Mouse (Mus musculus) bone marrow macrophage, adult 2 months (primary cell): ENCODE measurements around the gene Hdgfl2.

ENCODE experiments used
- CTCF ChIP-seq: IDR thresholded peaks from 2 replicates; pipeline ENCODE4 v1.5.1; 2012; ENCODE audit warnings: low read depth, mild to moderate bottlenecking, low read length, moderate library complexity
- POLR2A ChIP-seq: IDR thresholded peaks from 2 replicates; pipeline ENCODE4 v1.6.1; 2012; ENCODE audit warnings: mild to moderate bottlenecking, low read depth, low read length, borderline replicate concordance

- peak; percentile 77 for TF ChIP-seq CTCF
- no peak for TF ChIP-seq POLR2A
Measured at GRCm38 (mm10) chr17:56132661-56133060, 53.2 kb downstream of the Hdgfl2 start.
